Mouse (Mus musculus): Measurements from ENCODE around the gene Mfge8.

Gene Mfge8

DNA sequence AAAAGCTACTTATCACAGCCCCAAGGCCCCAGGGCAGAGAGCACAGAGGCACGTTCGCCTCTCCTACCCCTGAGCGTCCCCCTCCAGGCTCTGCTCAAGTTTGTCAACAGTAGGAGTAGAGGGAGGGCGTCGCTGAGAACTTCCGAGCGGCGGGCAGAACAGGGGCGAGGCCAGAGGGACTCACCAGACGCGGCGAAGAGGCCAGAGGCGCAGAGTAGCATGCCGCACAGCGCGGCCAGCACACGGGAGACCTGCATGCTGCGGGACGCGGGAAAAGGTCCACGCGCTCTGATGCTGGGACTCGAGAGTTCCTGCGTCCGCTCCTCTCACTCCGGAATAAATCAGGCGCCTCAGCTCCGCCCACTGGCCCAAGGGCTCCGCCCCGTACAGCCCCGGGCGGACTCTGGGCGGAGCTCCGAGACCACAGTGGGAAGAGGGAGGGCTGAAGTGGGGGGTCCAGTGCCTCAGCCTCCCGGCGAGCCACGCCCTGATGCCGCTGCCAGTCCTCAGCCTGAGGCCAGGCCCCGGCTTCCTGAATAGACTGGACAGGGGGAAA, at the start of gene Mfge8:
Mfge8 (minus strand) TSS at position 350 of the 556 bp plus-strand sequence.
- DNase-seq (ENCODE audit: low spot score) = peak; percentile 41

DNA sequence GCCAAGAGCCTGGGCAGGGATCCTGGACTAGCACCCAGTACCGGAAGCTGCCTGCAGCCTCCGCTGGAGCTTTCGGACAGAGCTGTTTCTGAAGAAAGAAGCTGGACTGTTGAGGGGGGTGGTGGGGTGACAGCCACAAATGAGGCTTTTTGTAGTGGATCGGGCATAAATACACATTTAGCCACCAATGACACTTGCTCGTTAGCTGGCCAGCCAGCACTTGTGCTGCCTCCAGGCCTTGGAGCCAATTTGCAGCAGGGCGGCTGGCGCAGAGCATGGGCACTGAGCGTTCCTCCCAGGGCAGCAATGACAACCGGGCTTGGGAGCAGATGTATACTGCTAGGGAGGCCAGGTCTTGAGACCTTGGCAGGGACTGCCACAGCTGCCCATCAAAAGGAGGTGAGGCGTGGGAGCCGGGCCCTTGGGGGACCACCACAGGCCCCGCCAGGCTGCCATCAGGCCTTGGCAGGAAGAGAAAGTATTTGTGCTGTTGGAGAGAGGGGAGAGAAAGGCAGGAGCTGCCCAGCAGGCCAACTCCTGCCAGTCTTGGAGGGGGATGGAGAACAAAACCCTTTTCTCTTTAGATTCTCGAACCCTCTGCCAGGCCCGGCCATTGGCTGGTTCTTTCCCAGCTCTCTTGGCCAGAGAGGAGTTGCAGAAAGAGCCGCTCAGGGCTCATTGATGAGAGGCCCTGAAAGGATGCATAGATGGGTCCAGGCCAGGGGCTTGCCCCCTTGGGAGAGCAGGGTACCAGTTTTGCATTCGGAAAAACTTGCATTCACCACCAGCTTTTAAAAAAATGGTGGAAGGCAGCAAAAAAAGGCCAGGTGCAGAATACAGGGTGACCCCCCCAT, 45.9 kb upstream of the Mfge8 start:
- DNase-seq (ENCODE audit: low spot score) = no peak

DNA sequence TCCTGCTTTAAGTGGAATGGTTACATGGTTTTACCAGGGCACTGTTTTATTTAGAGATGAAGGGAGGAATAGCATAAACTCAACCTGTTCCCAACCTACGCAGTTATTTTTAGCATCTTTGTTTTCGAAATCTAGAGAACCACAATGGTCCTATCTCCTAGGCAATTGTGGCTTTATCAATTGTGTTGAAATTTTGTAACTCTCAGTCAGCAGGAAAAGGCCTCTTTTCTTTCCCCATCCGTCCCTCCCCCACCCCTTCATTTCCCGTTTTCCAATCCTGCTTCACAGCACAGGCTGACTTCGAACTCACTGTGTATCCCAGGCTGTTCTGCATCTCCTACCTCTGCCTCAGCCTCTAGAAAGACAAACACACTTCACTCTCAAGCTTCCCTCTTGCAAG, 45.1 kb upstream of the Mfge8 start:
- no peak for DNase-seq (ENCODE audit: low spot score)

DNA sequence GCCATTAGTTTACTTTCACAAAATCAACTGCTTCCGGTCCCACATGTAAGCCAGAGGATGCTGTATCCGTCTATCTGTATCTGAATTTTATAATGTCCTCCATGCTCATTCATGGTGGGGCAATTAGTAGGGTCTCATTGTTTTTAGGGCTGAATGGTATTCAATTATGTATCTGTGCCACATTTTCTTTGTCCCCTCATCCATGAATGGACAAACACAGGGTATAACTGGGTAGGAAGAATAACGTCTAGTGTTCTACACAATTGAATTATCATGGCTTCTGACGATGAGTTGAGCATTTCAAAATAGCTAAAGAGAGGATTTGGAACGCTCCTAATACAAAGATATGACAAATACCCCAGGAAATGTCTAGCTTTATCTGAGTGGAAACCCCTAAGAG, 42.6 kb upstream of the Mfge8 start:
- no peak for DNase-seq (ENCODE audit: low spot score)

DNA sequence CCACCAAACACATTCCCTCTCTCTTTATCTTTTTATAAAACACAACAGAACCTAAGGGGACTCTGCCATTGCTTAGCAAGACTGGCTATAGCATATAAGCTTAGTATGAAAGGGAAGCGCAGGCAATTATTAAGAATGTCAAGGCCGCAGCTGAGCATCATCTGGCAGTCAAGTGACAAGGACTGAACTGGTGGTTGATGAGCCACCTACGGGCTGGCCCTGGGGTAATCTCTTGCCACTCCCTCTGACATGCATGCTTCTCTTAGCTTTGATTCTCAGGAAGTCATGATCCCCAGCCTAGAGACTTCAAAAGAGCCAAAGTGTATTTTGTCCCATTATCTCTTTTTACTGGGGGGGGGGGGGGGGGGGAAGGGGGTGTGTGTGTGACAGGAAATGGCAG, 41.7 kb upstream of the Mfge8 start:
- DNase-seq (ENCODE audit: low spot score) = no peak

DNA sequence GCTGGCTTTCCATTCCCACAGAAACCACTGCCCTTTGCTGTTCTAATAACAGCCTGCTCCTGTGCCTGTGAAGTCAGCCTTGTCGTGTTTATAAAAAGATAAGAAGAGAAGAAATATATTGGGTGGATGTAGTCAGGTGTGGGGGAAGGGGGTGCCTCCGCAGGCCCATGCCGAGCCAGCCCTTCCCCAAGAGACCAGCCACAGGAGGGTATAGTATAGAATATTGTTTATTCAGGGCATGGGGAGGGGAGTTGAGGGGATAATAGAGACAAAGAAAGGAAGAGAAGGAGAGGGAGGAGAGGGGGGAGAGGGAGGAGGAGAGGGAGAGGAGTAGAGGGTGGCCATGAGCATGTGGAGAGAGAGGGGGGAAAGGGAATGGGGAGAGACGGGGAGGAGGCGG, 40.4 kb upstream of the Mfge8 start:
- no peak for DNase-seq (ENCODE audit: low spot score)

DNA sequence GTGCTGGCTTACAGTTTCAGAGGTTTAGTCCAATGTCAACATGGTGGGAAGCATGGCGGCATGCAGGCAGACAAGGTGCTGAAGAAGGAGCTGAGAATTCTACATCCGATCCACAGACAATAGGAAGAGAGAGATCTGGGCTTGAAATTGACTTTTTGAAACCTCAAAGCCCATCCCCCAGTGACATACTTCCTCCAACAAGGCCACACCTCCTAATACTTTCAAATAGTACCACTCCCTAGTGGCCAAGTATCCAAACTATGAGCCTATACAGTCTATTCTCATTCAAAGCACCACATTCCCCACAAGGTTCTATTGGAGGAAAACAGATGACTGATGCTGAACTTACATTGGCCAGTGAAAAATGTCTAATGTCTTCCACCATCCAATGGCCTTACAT, 38.7 kb upstream of the Mfge8 start:
- DNase-seq (ENCODE audit: low spot score) = no peak

DNA sequence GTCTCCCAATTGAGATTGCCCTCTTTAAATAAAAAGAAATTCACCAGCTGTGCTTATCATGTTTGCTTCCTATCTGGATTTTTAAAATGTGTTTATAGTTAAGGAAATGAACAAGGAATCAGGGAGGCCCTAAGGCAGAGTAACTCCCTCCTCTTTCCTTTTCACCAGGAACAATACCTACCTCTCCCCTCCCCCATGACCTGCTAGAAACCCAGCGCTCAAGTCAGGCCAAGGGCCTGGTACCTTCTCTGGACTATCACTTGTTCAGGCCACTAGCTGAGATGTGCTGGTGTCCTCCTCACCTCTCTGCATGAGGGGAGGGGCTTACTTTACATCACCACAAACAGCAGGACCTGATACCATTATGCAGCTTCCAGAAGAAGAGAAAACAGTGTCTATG, 34.6 kb upstream of the Mfge8 start:
- DNase-seq (ENCODE audit: low spot score) = no peak

DNA sequence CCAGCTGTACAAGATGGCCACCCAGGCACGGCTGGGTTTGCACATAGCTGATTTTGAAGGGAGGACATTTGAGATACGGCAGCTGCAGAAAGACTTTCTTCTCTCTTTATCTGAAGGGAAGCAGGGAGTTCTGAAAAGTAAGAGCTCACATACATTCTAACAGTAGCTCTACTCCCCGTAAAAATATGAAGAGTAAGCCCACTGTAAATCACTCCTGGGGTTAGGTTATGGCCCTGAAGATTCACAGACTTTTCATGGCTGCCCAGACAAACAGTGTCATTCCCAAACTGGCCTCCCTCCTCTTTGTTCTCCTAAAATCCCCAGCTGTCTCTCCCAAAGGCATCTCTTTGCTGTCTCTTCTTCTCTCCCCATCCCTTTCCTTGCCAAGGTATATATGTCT, 24.9 kb upstream of the Mfge8 start:
- no peak for DNase-seq (ENCODE audit: low spot score)

DNA sequence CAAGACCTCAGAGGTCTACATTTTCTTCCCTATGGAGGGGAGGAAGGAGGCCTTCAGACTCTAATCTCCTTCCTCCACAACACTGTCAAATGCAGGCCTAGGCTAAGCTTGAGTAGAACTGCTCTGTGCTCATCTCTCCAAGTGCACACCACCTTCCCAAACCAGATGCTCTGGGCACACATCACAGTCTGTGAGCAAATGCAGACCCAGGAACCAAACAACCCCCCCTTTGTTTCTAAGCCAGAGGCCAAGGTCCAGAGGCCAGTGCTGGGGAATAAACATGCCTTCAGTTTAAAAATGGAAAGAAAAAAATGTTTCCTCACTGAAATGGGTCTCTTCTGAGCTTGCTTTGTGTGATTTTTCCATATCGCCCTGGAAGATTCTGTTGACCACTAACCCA, 22.9 kb upstream of the Mfge8 start:
- no peak for DNase-seq (ENCODE audit: low spot score)

DNA sequence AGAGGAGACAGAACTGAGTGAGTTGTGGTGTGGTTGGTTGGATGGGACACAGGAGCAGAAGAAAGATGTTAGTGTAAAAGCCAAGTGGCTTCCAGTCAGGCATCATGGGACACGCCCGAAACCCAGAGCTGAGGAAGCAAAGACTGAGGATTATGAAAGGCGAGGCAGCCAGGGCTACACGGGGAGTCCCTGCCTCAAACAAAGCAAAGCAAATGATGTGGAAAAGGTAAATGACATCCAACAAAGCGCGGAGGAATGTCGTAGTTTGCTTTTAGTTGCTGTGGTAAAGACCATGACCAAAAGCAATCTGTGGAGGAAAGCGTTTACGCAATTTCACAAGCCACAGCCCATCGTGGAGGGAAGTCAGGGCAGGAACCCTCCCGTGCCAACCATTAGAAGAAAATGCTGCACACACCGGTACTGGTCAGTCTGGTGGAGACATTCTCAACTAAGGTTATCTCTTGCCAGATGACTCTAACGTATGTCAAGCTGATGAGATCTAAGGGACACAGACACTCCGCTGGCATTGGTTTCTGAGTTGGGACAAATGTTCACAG, 18.2 kb upstream of the Mfge8 start:
- DNase-seq (ENCODE audit: low spot score) = no peak

DNA sequence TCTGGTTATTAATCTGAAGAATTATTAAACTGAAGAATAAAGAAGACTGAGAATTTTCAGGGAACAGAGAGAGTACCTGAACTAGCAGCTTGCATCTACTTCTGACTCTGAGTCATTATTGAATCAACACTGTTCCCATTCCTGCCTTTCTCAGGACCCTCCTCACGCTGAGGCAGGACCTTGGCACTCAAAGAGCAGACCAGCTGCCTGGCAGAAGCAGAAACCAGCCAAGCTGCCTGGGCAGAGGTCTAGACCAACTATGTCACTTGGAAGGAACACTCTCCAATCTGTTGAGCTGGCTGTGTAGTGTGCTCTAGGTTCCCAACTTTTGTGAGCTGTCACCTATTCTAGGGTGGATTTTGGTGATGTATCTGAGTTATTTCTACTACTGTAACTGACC, 10.5 kb upstream of the Mfge8 start:
- no peak for DNase-seq (ENCODE audit: low spot score)

DNA sequence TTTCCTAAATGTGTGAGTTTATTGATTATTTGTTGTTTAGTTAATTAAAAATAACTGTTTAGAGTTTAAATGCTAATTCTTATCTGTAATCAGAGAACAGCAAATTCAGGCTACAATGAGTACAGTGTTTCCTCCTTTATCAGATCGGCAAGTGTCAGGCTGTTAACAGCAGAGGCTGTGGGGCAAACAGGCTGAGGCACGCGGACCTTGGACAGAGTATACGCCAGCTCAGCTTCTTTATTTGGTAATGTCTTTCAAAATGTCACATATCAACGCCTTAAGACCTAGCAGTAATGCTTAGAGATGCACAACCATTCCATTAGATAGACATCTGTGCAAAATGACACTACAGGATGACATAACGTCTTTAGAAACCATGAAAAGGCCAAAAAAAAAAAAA, 662 bp upstream of the Mfge8 start:
- no peak for DNase-seq (ENCODE audit: low spot score)

DNA sequence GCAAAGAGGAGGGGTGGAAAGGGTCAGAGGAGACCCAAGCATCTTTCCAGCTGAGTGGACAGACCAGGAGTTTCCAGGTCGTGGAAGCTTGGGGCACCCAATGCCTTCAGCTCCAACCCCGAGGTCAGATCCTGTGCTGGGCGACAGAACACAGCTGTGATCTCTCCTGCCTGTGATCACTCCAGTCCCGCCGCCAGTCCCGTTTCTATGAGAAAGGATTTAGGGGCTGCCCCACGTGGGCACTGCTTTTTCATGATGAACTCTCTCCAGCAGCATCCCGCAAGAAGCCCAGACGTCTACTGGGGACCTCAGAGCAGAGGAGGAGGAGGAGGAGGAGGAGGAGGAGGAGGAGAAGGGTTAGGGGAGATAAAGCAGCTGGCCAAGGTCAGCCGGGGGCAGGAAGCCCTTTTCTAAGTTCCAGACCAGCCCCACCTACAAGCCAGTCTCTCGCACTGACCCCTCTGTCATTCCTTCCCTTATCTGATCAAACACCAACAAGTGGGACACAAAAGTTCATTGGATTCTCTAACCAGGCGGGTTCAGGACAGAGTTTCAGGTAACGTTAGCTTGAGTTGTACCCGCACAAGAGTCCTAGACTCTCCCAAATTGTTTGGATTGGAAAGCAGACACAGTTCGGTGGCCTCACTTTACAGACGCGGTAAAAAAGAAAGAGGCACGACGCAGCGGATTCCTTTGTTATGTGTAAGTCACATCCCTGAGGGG, 768 bp downstream of the Mfge8 start:
- DNase-seq (ENCODE audit: low spot score) = no peak

DNA sequence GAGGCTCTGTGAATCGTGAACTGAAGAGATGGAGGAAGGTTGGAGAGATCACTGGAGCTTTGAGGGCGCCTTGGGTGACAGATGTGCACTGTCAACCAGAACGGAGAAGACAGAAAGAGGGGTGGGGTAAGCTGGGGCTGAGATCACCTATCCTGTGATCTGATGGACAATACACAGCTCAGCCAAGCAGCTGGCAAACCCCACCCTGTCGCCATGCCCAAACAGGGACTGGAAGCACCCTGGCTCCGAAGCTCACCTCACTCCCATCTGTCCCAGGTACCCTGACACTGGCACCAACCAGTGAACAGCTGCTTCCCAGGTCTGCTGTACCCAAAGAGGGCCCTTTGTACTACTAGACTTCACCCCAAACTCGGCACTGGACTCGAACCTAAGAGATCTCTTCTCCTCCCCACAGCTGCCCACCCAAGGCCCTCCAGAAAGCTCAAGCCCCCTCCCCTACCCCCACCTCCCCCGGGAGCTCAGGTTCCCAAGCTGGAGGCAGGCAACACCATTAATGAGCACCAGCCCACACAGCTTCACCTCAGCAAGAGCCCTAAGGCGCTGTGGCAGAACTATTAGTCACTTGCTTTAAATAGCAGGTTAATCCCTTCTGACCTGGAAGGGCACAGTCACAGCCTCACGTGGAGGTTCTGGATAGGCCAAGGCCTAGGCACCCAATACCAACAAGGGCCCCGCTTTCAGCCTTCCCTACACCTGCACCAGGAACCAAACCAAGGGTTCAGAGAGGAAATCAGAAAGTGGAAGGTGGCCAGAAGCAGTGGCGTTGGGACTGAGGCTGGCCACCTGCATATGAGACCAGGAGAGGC, 1.6 kb downstream of the Mfge8 start:
- DNase-seq (ENCODE audit: low spot score) = no peak

DNA sequence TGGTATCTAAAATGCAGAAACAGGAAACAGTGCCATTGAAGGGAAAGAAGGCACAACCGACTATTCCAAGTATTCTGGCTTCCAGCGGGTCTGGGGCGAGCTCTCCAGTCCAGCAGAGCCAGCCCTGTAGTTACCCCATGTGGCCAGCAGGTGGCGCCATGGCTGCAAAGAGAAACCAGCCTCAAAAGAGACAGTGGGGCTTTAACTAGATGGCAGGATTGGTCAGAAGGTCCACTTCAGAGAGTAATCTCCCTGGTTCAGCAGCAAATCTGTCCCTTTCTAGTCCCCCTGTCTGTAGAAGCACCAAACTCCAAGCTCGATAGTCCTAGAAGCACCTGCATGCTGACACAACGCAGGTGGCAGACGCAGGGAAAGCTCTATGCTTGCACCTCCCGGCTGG, 8.0 kb downstream of the Mfge8 start:
- peak; percentile 56 for DNase-seq (ENCODE audit: low spot score)

DNA sequence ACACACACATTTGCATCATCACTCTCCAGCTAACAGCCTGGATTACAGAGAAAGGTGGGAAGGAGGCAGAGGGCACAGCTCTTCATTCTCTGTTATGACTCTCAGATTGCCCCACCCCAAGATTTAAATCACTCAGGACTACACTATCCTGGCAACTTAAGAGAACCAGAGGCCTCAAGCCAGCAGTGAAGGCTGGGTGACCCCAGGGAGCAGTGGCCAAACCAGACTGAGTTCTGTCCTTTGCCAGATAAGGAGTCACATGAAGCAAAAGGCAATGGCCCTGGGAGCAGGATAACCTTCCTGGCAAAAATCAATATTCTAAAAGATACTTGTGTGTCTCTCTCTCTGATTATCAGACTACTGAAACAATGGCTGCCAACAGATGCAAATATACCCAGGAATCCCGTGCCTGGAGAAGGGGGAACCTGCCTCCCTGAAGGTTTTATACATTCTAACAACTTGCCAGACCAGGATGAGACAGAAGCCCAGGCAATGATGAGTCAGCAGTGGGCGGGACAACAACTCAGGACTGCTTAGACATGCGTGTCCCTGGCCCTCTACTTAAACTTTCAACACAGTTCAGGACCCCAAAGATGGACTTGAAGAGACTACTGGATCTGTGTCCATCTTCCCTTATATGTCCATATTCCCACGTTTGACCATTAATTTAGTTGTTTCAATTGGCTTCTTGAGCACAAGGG, 8.8 kb downstream of the Mfge8 start:
- DNase-seq (ENCODE audit: low spot score) = peak; percentile 12

DNA sequence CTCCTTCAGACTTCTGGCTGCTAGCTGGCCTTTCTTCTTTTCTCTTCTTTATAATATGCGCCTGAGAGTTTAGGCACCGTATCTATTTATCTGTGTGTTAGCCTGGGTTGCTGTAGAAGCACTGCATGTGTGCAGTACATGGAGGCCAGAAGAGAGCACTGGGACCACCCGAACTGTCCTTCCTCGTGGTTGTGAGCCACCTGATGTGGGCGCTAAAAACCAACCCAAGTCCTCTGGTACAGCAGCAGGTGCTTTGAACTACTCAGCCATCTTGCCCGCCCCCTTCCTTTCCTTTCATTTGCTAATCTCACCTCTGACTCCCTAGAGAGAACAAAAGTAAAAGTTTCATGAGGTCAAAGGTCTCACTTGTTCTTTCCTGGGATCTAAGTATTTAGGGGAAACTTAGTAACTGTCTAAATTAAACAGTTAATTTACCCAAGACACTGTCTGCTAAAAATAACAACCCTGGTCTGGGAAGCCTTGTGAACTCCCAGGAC, 9.5 kb downstream of the Mfge8 start:
- no peak for DNase-seq (ENCODE audit: low spot score)

DNA sequence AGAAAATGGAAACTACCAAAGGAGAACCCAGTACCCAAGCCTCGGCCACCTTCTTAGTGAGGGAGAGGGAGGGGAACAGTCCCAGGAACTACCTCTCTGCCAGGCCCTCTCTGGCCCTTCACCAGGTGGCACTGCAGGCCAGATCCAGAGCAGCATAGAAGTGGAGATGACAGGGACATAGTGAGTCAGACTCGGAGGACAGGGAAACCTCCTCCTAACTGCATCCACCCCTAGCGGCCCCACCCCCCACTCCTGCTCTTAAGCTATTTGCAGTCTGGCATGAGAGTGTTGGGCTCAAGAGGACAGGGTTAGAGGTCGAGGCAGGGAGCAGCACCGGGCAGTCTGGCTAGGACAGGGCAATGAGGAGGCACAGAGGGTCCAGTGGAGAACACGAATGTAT, 15.5 kb downstream of the Mfge8 start:
- DNase-seq (ENCODE audit: low spot score) = no peak

DNA sequence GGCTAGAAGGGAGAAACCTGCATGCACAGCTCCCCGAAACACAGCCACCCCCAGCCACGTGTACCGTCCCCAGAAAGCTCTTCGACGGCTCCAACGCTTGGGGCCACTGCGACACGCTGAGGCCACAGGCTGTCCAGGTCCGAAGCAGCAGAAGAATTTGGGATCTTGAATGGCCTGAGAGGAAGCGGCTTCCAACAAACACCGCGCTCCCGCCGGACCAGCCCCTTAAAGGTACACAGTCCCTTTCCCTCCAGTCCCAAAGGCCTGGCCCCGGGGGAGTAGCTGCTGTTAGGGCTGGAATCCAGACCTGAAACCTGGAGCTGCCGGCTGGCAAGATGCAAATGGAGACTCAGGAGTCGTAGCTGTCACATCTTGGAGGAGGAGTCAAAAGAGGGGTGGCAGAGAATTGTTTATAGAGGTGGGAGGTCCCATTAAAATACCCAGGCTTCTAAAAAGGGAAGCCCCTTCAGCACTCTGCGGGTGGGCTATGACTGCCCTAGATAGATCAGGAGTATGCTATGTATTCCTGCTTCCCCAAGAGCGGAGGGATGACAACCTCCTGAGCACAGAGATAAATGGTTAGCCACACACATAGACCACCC, 17.9 kb downstream of the Mfge8 start, which contains the start of gene Hapln3:
Hapln3 (minus strand) TSS at position 176 of the 602 bp plus-strand sequence.
- DNase-seq (ENCODE audit: low spot score) = no peak

DNA sequence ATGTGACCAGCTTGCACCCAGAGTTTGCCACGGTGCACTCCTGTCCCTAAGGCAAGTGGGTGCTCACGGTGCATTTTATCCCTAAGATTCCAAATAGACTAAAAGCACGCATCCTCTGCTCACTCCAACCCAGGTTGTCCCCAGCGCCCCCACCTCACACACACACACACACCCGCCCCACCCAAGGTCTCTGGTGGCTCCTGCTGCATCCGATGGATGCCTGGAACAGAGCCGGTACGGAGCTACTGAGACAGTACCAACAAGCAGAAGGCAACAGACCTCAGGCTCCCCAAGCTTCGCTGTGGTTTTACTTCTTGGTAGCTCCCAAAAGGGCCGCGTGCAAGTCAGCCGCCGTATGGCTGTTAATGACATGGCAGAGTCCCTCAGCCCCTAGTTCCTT, 18.5 kb downstream of the Mfge8 start:
- no peak for DNase-seq (ENCODE audit: low spot score)
